Mouse (Mus musculus): ENCODE results near the gene Hoxa10. TPM values are rescaled to one million over a fixed set of nuclear protein-coding genes. Genes with fewer than 3 reads are reported as not detected.

Hoxa10 gene
- total RNA-seq (2021) (not detected), polyA plus RNA-seq (2012; rRNA removed) (0.22 TPM in 1 of 2 replicates, not detected in the other)
- long read RNA-seq = 0 reads

- peak; percentile 82 for DNase-seq
Observed at GRCm38 (mm10) chr6:52240389-52241000, at the start of gene Hoxa10. TSS of gene Hoxa10 (minus strand) at chr6:52240854.

DNA sequence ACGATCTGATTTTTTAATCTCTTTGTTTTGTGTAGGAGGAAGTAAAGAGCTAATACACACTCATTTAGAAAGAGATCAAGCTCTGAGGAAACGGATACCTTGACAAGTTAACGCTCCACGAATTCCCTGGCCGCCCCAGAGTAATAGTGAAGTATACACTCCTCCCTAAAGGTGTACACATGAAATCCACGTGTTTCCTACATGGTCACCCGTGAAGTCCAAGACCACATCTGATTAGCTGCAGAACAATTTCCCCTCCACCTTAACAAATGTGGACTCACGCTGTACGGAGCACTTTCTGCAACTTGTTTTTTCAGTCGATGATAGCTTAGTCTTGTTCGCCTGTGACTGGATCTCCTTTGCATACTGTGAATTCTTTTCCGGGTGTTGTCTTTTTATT, 49.5 kb upstream of the Hoxa10 start:
- no peak for DNase-seq

DNA sequence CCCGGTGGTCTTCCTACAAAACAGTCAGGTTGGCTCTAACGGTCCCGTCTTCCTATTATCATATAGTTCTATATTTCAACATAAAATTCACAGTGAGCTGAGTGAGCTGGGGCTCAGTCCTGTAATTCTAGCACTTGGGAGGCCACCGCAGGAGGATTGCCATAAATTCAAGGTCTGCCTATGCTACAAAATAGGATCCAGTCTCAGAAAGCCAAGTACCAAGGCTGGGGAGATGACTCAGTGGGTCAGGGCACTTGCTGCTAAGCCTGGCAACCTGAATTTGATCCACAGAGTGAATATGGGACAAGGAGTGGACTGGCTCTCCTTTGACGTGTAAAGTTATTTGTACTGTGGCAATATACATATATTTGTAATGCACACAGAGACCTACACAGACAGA, 43.2 kb upstream of the Hoxa10 start:
- DNase-seq = peak; percentile 71

- DNase-seq = no peak
Observed at GRCm38 (mm10) chr6:52281084-52281483, 40.4 kb upstream of the Hoxa10 start.

GRCm38 (mm10) chr6:52276920-52277319, 36.3 kb upstream of the Hoxa10 start:
- DNase-seq = no peak

DNA sequence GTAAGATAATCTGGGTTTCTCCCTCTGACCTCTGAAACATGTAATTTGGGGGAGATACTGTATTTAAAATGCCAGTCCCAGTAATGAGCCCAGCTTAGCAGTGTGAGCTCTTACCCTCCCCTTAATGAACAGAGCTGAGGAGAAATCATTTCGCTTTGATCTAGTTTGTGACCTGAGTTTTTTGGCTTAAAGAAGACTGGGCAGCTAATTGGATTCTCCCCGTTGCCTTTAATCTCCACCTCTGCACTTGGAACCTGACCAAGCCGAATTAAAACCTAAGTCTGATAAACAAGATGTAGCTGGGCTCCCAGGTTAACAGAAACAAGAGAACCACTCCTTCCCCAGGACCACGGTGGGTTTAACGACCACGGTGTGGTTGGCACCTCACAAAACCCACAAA, 35.7 kb upstream of the Hoxa10 start:
- no peak for DNase-seq

DNA sequence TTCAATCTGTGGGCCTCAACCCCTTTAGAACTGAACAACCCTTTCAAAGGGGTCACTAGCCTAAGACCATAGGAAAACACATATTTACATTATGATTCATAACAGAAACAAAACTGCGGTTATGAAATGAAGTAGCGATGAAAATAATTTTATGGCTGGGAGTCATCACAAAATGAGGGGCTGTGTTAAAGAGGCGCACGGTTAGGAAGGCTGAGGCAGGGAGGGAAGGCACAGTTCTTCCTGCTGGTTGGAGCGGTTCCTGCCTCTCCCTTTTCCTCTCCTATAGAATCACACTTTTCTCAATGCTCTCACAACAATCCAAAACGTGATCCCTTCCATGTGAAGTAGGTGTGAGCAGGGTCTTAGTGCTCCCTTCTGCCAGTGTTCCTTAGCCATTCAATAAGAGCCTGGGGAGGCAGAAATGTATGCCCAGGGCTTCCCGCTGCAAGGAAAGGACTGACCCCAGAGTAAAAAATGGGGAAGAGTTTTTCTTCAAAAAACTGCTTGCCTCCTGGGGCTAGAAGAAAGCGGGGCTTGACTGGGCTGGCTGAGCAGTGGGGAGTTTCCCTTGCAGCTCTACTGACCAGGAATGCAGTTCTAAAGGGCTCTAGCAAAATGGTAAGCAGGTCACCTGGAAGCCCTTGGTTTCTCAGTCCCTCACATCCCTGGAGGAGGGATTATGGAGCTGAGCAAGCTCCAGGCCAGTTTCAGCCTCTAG, 35.1 kb upstream of the Hoxa10 start:
- no peak for DNase-seq

GRCm38 (mm10) chr6:52274576-52274975, 33.9 kb upstream of the Hoxa10 start:
- DNase-seq = no peak

- DNase-seq = no peak
Observed at GRCm38 (mm10) chr6:52273656-52274280, 33.1 kb upstream of the Hoxa10 start.

DNA sequence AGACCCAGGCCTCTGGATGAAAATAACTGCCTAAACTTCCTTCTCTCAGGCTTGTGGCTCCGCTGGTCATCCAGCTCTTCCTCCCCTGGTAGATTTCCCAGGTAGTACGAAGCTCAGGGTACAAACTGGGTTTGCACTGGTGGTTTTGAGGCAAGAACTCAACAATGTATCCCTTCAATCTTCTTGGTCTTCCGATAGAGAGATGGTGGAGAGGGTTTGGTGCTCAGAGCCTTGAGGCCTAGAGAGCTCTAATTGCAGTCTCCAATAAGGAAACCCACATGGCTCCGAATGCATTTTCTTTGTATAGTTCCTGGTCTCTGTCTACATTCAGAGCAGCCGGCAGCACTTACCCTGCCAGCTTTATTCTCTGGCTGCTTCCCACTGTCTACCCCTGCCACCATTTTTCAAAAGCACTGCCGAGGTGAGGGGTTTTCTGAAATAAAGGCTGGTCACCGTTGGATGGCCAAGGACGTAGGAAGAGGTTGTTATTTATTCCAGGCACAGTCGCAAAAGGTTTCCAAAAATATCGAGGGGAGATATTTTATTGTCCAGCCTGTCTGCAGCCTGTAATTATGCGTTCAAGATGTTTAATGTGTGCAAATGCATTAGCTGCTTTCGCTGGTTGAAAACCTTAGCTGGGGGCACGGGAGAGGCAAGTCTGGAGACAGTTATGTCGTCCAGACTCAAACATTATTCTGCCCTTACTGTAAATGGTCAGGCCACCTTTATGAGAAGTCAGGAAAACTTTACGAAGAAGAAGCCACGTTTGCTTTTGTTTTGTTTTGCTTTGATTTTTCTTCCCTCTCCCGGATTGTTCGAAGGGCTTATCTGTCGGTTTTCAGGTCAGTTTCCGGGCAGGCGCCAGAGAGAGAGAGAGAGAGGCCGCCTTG, 32.4 kb upstream of the Hoxa10 start:
- no peak for DNase-seq

GRCm38 (mm10) chr6:52270494-52271480, 30.1 kb upstream of the Hoxa10 start:
- peak; percentile 62 for DNase-seq

- no peak for DNase-seq
Observed at GRCm38 (mm10) chr6:52268756-52269155, 28.1 kb upstream of the Hoxa10 start.

DNA sequence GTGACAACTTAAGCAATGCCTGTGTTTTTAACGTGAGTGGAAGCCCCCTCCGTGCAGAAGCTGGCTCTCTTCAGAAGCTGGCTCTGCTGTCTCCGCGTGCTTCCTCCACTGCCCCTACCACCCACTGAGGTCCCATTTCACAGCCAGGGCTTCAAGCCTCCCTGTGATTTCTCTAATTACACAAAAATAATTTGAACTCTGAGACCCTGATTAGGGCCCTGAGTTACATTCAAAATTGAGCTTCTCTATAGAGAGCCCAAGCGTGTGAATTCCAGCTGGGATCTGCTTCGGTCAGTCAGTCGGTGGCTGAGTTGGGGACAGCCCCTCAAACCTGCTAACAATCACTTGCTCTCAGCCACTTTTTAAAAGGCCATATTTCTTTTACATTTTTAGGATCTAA, 27.7 kb upstream of the Hoxa10 start:
- no peak for DNase-seq

DNA sequence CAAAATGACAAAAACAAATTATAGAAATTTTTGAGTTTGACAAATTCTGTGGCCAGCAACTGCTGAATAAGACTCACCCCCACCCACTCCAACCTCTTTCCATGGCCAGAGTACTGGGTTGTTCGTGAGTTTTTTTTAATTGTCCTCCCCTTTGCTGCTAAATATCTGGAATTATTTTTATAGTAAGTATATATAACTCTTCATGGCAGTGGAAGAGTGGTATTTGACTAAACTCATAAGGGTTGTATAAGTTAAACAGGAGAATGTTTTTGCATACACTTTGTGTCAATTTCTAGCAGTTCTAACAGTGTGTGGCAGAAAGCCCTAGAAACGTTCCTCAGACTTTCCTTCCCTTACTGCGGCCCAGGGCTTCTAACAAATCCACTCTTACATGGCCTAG, 27.0 kb upstream of the Hoxa10 start:
- DNase-seq = no peak

- DNase-seq = no peak
Observed at GRCm38 (mm10) chr6:52267221-52267620, 26.6 kb upstream of the Hoxa10 start.

DNA sequence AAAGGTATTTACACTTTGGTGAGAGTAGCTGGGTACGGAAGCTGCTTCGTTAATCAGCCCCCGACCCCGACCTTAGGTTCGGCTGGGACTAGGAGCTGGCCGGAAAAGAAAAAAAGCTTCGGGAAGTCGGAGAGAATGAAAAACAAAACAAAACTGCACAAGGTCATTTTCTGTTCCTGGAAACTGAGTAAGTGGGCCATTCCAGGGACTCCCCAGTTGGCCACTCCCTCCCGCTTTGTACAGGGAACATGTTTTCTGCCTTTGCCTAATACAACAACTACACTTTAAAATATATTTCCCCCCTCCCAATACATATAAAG, 26.0 kb upstream of the Hoxa10 start:
- no peak for DNase-seq

DNA sequence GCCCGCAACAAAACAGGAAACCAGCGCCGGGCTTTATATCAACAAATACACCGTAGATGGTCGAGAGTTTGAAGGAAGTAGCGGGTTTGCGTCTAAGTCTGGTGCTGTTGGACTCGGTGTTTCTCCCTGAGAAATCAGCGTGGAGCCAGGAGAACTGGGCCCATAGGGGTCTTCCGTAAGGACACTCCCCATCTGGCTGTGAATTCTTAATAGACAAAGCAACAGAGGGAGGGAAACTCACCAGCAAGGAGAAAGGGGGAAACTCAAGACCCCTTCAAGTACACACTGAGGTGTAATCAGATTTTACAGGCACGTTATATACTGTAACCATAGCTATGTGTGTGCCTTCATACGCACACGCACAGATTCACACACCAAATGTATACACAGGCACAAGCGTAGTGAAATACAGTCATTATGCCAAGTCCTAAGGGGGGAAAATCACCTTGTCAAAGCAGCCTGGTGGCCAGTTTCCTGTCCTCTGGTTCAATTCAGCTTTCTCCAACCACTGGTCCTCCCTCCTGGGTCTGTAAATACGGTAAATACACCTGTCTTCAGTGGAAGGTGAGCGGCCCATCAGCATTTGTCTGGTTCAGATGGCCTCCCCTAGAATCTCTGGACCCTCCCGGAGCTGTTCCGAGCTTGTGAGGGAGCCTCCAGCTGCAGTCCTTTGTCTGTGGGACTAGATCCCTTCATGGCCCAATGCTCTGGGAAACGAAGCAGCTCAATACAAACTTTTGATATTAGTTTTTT, 25.4 kb upstream of the Hoxa10 start:
- no peak for DNase-seq

- no peak for DNase-seq
Observed at GRCm38 (mm10) chr6:52265306-52265912, 24.8 kb upstream of the Hoxa10 start.

DNA sequence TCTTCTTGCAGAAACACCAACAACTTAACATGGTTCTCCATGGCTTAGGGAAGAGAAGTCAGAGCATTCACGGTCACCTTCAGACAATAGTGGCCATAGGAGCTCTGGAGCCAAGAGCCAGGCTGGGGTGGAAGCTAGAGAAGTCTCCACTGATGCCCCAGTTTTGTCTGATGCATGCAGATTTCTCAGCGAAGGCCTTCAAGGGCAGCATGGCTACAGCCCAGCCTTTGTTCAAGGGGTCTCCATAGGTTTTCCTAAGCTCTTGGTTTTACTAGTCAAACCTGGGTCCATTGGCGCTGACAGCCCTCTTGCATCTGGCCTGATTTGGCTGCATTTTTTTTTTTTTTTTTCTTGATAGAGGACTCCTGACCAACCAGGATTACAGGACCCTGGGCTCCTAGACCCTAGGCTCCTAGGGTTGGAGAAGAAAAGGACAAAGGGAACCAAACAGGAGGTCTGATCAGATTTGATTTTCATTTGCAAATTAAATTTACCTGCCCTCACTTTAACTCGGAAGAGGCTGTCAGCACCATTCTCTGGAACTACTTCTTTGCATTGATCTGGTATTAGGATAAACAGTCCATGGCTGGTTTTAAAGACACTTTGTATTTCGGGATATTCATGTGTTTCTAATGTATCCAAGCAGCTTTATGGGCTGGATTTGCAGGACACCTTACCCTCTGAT, 23.6 kb upstream of the Hoxa10 start:
- no peak for DNase-seq

- DNase-seq = no peak
Observed at GRCm38 (mm10) chr6:52263321-52263585, 22.6 kb upstream of the Hoxa10 start.
